Mouse (Mus musculus) forebrain, embryonic 16.5 days (tissue): ENCODE data around the gene Noc4l. TPM values are rescaled to one million over a fixed set of nuclear protein-coding genes. Genes with fewer than 3 reads are reported as not detected.

Experiments
- ATAC-seq: fragments of 200-750 bp; cut with Nextera tagmentation; 2 replicates; pipeline ENCODE4 v1.8.0; 2017; ENCODE audit warnings: mild to moderate bottlenecking, moderate library complexity
- H3K27ac ChIP-seq: fragments of 300-500 bp; sonication (generic); 2 replicates; pipeline ENCODE4 v1.5.1; 2014; ENCODE audit warnings: low read length, control low read depth
- H3K27me3 ChIP-seq: fragments of 300-500 bp; sonication (generic); replicated peaks from 2 replicates; pipeline ENCODE4 v1.6.1; 2014; ENCODE audit warnings: low read length; ENCODE audit not compliant: control insufficient read depth, insufficient read depth
- H3K36me3 ChIP-seq: fragments of 300-500 bp; sonication (generic); 2 replicates; pipeline ENCODE4 v1.6.1; 2014; ENCODE audit not compliant: control insufficient read depth, insufficient read depth
- H3K4me1 ChIP-seq: fragments of 300-500 bp; sonication (generic); replicated peaks from 2 replicates; pipeline ENCODE4 v1.6.1; 2014; ENCODE audit warnings: low read length; ENCODE audit not compliant: control insufficient read depth, insufficient read depth
- H3K4me2 ChIP-seq: fragments of 300-500 bp; sonication (generic); 2 replicates; pipeline ENCODE4 v1.6.1; 2014; ENCODE audit warnings: mild to moderate bottlenecking, low read length, control low read depth
- H3K4me3 ChIP-seq: fragments of 300-500 bp; sonication (generic); replicated peaks from 2 replicates; pipeline ENCODE4 v1.5.1; 2014; ENCODE audit warnings: mild to moderate bottlenecking, low read length, control low read depth
- H3K9ac ChIP-seq: fragments of 300-500 bp; sonication (generic); replicated peaks from 2 replicates; pipeline ENCODE4 v1.6.1; 2014; ENCODE audit warnings: low read depth, low read length, control low read depth
- H3K9me3 ChIP-seq: fragments of 300-500 bp; sonication (generic); 2 replicates; pipeline ENCODE4 v1.6.1; 2016; ENCODE audit warnings: low read length; ENCODE audit not compliant: control insufficient read depth
- WGBS: fragments of 180-500 bp; shearing (Covaris S2); extraction: QIAGEN DNeasy Blood & Tissue Kit; methylation state at CpG from one replicate; pipeline ENCODE4 v1.1.7; 2014; 5-methylcytosine and 5-hydroxymethylcytosine counted together
- polyA plus RNA-seq: library from polyadenylated mRNA; unstranded; fragments of >200 nt; fragmentation: Nextera tagmentation; extraction: Ambion mirVana; gene quantifications from 2 replicates; pipeline ENCODE4 v1.2.1, GENCODE M21; 2015

Gene Noc4l
- polyA plus RNA-seq, 1 experiment from 2014 or later, result 53.9 TPM

DNA sequence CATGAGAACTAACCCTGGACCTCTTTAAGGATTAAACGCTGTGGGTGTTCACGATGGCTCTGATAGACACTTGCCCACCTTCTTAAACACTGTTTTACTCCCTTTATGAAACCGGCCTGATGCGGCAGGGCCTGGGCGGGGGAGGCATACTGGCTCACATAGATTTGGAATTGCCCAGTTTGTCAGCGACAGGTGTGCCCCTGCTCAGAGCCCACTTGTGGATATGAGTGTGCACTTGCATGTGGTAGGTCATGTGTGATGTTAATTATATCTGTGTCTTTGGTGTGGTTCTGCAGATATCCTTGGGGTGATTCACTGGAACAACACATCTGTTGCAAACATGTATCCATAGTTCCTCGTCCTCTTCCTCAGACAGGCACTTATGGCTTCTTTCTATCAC is 42.7 kb downstream of the Noc4l start:
- Histone ChIP-seq H3K4me1 (peaks cover 13% of the 10 kb centered on the region), H3K27ac (no peak overlapping the region), H3K27me3 (no peaks in the 10 kb centered on the region), H3K9ac (no peak overlapping the region), H3K4me3 (no peak overlapping the region), H3K4me2 (no peak overlapping the region), H3K36me3 (no peaks in the 10 kb centered on the region), H3K9me3 (no peaks in the 10 kb centered on the region)
- WGBS, result 90% methylated on average over 7 of the region's 7 CpGs
- no peak for ATAC-seq

DNA sequence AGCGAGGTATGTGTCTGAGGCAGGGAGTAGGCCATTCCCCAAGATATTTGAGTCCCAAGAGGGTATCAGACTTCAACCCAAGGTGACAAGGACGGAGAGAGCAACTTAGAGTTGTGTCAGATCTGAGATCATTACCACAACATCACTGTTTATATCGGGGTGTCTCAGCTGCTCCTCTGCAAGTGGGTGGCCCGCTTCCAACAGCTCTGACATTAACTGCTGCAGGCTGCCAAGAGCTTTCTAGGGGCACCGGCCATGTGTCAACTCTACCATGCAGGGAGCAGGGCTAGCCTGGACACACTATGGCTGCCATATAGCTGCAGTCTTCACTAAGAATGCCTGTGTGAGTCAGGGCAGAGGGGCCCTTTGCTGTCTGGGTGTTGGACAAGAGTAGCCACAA is 43.3 kb downstream of the Noc4l start:
- H3K9ac ChIP-seq, result no peak overlapping the region
- peaks cover 13% of the 10 kb centered on the region for H3K4me1 ChIP-seq
- no peaks in the 10 kb centered on the region for H3K9me3 ChIP-seq
- no peak overlapping the region for H3K4me3 ChIP-seq
- no peaks in the 10 kb centered on the region for H3K27me3 ChIP-seq
- no peak overlapping the region for H3K4me2 ChIP-seq
- WGBS, result 66% methylated on average over 5 of the region's 5 CpGs
- ATAC-seq, result no peak
- no peak overlapping the region for H3K27ac ChIP-seq
- no peaks in the 10 kb centered on the region for H3K36me3 ChIP-seq

GRCm38 (mm10) chr5:110609425-110609824 is 43.8 kb downstream of the Noc4l start:
- H3K9ac ChIP-seq, result no peak overlapping the region
- H3K4me2 ChIP-seq, result no peak overlapping the region
- no peaks in the 10 kb centered on the region for H3K36me3 ChIP-seq
- peaks cover 13% of the 10 kb centered on the region for H3K4me1 ChIP-seq
- H3K27me3 ChIP-seq, result no peaks in the 10 kb centered on the region
- H3K4me3 ChIP-seq, result no peak overlapping the region
- ATAC-seq, result no peak
- H3K9me3 ChIP-seq, result no peaks in the 10 kb centered on the region
- H3K27ac ChIP-seq, result no peak overlapping the region
- WGBS, result 76% methylated on average over 3 of the region's 3 CpGs

DNA sequence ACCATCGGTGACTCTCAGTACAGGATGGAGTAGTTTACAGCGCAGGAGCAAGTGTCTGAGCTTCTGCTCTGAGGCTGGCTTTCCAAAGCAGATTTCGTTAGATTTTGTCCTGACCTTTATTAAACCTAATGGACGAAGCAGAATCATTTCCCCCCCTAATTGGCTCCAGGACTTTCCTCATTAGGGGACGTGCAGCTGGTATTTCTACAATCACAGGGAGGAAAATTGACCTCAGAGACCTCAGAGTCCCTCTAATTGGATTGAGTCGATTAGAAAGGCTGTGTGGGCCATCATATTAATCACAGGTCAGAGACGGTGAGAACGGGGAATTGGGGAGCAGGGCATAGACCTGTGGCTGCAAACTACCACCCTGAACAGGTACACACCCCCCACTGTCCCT is 44.3 kb downstream of the Noc4l start:
- H3K27ac ChIP-seq, result no peak overlapping the region
- ATAC-seq, result no peak
- WGBS, result 16% methylated on average over 8 of the region's 8 CpGs
- no peaks in the 10 kb centered on the region for H3K9me3 ChIP-seq
- H3K4me3 ChIP-seq, result no peak overlapping the region
- no peaks in the 10 kb centered on the region for H3K36me3 ChIP-seq
- no peak overlapping the region for H3K9ac ChIP-seq
- no peak overlapping the region for H3K4me2 ChIP-seq
- H3K4me1 ChIP-seq, result peaks cover 13% of the 10 kb centered on the region
- H3K27me3 ChIP-seq, result no peaks in the 10 kb centered on the region

DNA sequence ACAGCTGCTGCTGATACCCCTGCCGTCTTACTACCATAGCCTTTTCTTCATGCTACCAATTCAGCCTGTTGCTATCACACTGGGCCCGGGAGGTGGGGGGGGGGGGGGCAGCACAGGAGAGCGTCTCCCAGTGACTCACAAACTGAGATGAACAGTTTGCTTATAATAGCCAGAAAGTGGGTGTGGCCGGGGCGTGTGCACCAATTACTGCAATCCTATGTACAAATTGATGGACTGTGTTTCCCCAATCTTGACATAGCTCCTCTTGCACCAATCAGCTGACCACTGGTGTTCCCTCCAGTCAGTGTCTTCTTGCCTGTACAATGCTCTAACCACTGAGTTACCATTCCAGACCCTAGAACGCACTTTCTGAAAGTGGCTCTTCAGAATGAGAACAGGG is 44.9 kb downstream of the Noc4l start:
- Histone ChIP-seq H3K27ac (no peak overlapping the region), H3K9me3 (no peaks in the 10 kb centered on the region), H3K4me1 (peaks cover 13% of the 10 kb centered on the region), H3K36me3 (no peaks in the 10 kb centered on the region), H3K4me3 (no peak overlapping the region), H3K27me3 (no peaks in the 10 kb centered on the region), H3K4me2 (no peak overlapping the region), H3K9ac (no peak overlapping the region)
- ATAC-seq, result no peak
- 67% methylated on average over 6 of the region's 6 CpGs for WGBS

DNA sequence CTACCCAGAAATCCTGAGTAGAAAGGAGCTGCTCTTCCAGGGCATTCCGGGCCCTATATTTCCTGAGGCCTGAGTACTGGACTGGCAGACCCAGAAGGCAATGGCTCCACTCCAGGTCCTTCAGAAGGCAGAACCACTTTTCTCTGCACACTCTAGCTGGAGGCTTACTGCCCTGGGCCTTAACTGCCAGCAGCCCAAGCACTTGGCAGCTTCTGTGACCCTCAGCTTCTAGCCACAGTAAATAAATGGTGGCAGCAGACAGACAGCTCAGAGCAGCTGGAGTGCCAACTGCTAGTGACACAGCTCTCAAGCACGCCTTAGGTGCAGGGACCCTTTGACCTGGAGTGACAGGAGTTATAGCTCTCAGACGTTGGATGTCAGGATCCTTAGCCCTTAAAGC is 45.5 kb downstream of the Noc4l start:
- Histone ChIP-seq H3K27ac (no peak overlapping the region), H3K9me3 (no peaks in the 10 kb centered on the region), H3K4me2 (no peak overlapping the region), H3K9ac (no peak overlapping the region), H3K4me3 (no peak overlapping the region), H3K36me3 (no peaks in the 10 kb centered on the region), H3K4me1 (peaks cover 13% of the 10 kb centered on the region), H3K27me3 (no peaks in the 10 kb centered on the region)
- 76% methylated on average over 3 of the region's 3 CpGs for WGBS
- no peak for ATAC-seq

DNA sequence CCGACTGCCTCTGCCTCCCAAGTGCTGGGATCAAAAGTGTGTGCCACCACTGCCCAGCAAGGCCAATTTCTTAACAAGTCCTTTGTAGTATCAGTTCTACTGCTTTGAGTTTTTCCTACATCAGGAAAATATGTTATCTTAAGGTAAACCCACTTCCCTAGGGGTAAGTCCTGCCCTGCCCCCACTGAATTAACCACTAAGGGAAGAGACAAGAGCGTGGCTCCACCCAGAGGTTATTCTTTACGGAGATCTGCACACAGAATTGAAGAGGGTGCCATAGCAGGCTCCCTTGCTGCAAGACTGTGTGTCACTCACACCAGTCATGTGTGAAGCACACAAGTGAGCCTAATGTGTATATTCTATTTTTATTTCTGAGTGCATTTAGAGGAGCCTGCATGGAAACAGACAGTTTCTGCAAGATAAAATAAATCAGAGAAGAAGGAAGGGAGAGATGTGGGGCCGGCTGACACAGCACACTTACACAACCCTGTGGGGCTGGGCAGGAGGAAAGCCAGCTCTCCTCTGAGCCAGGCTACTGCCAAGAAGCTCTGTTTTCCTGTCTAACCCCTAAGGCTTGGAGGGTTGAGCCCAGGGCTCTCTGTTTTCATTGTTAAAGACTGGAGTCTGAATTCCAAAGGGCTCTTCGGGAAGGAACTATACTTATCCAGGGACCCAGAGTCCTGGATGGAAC is 47.5 kb downstream of the Noc4l start:
- 55% methylated on average over 5 of the region's 5 CpGs for WGBS

GRCm38 (mm10) chr5:110604311-110604710 is 48.9 kb downstream of the Noc4l start:
- H3K4me1 ChIP-seq, result no peaks in the 10 kb centered on the region
- no peak overlapping the region for H3K4me2 ChIP-seq
- no peaks in the 10 kb centered on the region for H3K9me3 ChIP-seq
- no peak overlapping the region for H3K27ac ChIP-seq
- no peaks in the 10 kb centered on the region for H3K27me3 ChIP-seq
- H3K36me3 ChIP-seq, result no peaks in the 10 kb centered on the region
- WGBS, result 74% methylated on average over 2 of the region's 2 CpGs
- ATAC-seq, result no peak
- H3K4me3 ChIP-seq, result no peak overlapping the region
- no peak overlapping the region for H3K9ac ChIP-seq

More for the DNA sequence above, 47.5 kb downstream of the Noc4l start:
- H3K36me3 ChIP-seq, result no peaks in the 10 kb centered on the region
- peaks cover 6% of the 10 kb centered on the region; the same call in 1 of the 2 replicates for H3K4me1 ChIP-seq
- ATAC-seq, result no peak
- H3K4me3 ChIP-seq, result no peak overlapping the region
- H3K9ac ChIP-seq, result no peak overlapping the region
- H3K27ac ChIP-seq, result no peak overlapping the region
- H3K27me3 ChIP-seq, result no peaks in the 10 kb centered on the region
- H3K9me3 ChIP-seq, result no peaks in the 10 kb centered on the region
- no peak overlapping the region for H3K4me2 ChIP-seq

DNA sequence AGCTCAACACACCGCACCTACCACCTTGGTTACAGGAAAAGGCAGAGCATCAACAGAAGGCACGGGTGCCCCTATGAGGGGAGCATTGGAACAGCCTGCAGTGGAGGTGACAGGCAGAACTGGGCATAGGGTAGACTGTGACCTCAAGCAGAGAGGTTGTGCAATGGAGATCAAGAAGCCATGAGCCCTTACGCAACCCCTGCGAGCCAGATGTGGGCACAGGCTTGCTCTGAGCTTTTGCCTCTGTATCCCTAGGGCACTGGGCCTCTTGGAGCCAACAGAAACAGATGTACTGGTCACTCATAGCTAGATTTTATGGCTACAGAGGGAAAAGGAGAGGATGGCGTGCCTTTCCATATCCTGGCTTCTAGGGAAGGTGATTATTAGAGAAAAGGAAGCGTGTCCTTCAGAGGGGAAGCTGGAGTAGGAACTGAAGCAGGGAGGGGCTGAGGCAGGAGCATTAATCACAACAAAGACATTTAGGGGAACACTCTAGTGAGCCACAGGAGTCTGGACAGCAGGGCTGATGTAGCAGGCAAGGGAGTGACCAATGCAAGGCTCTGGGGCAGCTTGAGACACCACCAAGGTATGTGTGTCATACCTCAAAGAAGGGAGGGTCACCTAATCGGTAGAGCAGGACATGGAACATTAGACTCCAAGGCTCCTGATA is 50.1 kb downstream of the Noc4l start:
- Histone ChIP-seq H3K4me3 (no peak overlapping the region), H3K9ac (no peak overlapping the region), H3K9me3 (no peaks in the 10 kb centered on the region), H3K4me2 (no peak overlapping the region), H3K4me1 (peaks cover 4% of the 10 kb centered on the region), H3K27me3 (no peaks in the 10 kb centered on the region), H3K27ac (no peak overlapping the region), H3K36me3 (no peaks in the 10 kb centered on the region)
- WGBS, result 89% methylated on average over 7 of the region's 7 CpGs
- ATAC-seq, result no peak
